Mouse (Mus musculus) heart, embryonic 14.5 days (tissue): ENCODE data around the gene Rps28. TPM values are rescaled to one million over a fixed set of nuclear protein-coding genes. Genes with fewer than 3 reads are reported as not detected.

Experiments used
- ATAC-seq: fragments of 200-750 bp; cut with Nextera tagmentation; 2 replicates; pipeline ENCODE4 v1.8.0; 2017; ENCODE audit warnings: low read depth, moderate TSS enrichment; ENCODE audit not compliant: insufficient number of reproducible peaks, insufficient read depth, low FRiP score
- H3K27ac ChIP-seq, 2 experiments: fragments of 200-500 bp in 1 of 2; fragments of 300-500 bp in 1 of 2; sonication (generic) in 1 of 2; replicated peaks in 1 of 2; 2 replicates each; pipeline ENCODE4 v1.5.1; 2012 to 2014; ENCODE audit warnings: low read depth in 2 of 2, low read length in 2 of 2, control low read depth in 1 of 2, mild to moderate bottlenecking in 1 of 2, mixed read lengths in 1 of 2; ENCODE audit not compliant: control insufficient read depth in 1 of 2, insufficient read depth in 1 of 2
- H3K27me3 ChIP-seq: fragments of 300-500 bp; sonication (generic); 2 replicates; pipeline ENCODE4 v1.6.1; 2014; ENCODE audit warnings: mild to moderate bottlenecking, low read length, control low read depth; ENCODE audit not compliant: control insufficient read depth, insufficient read depth
- H3K36me3 ChIP-seq: fragments of 300-500 bp; sonication (generic); 2 replicates; pipeline ENCODE4 v1.6.1; 2014; ENCODE audit warnings: mild to moderate bottlenecking, control low read depth, low read length, mixed read lengths; ENCODE audit not compliant: control insufficient read depth, insufficient read depth
- H3K4me1 ChIP-seq, 2 experiments: fragments of 200-500 bp in 1 of 2; fragments of 300-500 bp in 1 of 2; sonication (generic) in 1 of 2; 2 replicates each; pipeline ENCODE4 v1.6.1; 2012 to 2014; ENCODE audit warnings: low read length in 2 of 2, control low read depth in 1 of 2, mixed read lengths in 1 of 2; ENCODE audit not compliant: control insufficient read depth in 2 of 2, insufficient read depth in 2 of 2
- H3K4me2 ChIP-seq: fragments of 300-500 bp; sonication (generic); 2 replicates; pipeline ENCODE4 v1.6.1; 2014; ENCODE audit warnings: mild to moderate bottlenecking, low read length
- H3K4me3 ChIP-seq, 2 experiments: fragments of 200-500 bp in 1 of 2; fragments of 300-500 bp in 1 of 2; sonication (generic) in 1 of 2; 2 replicates each; pipeline ENCODE4 v1.5.1; 2012 to 2014; ENCODE audit warnings: low read length in 2 of 2, mild to moderate bottlenecking in 2 of 2, control low read depth in 1 of 2, low read depth in 1 of 2, moderate library complexity in 1 of 2; ENCODE audit not compliant: control insufficient read depth in 1 of 2, insufficient read depth in 1 of 2
- H3K9ac ChIP-seq: fragments of 300-500 bp; sonication (generic); 2 replicates; pipeline ENCODE4 v1.6.1; 2014; ENCODE audit warnings: mild to moderate bottlenecking, low read length
- H3K9me3 ChIP-seq: fragments of 300-500 bp; sonication (generic); 2 replicates; pipeline ENCODE4 v1.6.1; 2016; ENCODE audit warnings: low read length, control low read depth; ENCODE audit not compliant: control insufficient read depth
- WGBS: fragments of 180-500 bp; shearing (Covaris S2); extraction: QIAGEN DNeasy Blood & Tissue Kit; methylation state at CpG from one replicate; pipeline ENCODE4 v1.1.7; 2014; 5-methylcytosine and 5-hydroxymethylcytosine counted together
- polyA plus RNA-seq: library from polyadenylated mRNA; unstranded; fragments of >200 nt; fragmentation: Nextera tagmentation; extraction: Ambion mirVana; gene quantifications from 2 replicates; pipeline ENCODE4 v1.2.1, GENCODE M21; 2014

Rps28 gene
- polyA plus RNA-seq, 1 experiment from 2014 or later = 768 TPM

GRCm38 (mm10) chr17:33822436-33822959 is 1.9 kb downstream of the Rps28 start:
- peaks cover 66% of the 10 kb centered on the region for H3K36me3 ChIP-seq
- no peak for ATAC-seq
- H3K27me3 ChIP-seq = no peaks in the 10 kb centered on the region
- H3K4me1 ChIP-seq = peaks cover 7 to 22% of the 10 kb centered on the region in 2 experiments
- H3K4me2 ChIP-seq = no peak overlapping the region
- H3K9ac ChIP-seq = no peak overlapping the region
- no peak overlapping the region for H3K4me3 ChIP-seq
- no peak overlapping the region for H3K27ac ChIP-seq
- 67% methylated on average over 1 of the region's 1 CpGs for WGBS
- no peaks in the 10 kb centered on the region for H3K9me3 ChIP-seq

GRCm38 (mm10) chr17:33817969-33818643 is 6.3 kb downstream of the Rps28 start:
- Histone ChIP-seq H3K36me3 (peaks cover 54% of the 10 kb centered on the region), H3K4me3 (peak overlapping the region; percentile 55 to 90), H3K27ac (peak overlapping the region; percentile 0 to 67; a peak in 3 of 4 replicates), H3K9me3 (no peaks in the 10 kb centered on the region), H3K4me2 (peak overlapping the region; percentile 96), H3K9ac (peak overlapping the region; percentile 83), H3K27me3 (peaks cover 4% of the 10 kb centered on the region), H3K4me1 (peaks cover 13% of the 10 kb centered on the region in 2 experiments)
- 0 out of 2 replicates have a peak, but pooled peaks have one; percentile 5 for ATAC-seq
- 20% methylated on average over 33 of the region's 33 CpGs for WGBS

- Histone ChIP-seq H3K27ac (peak overlapping the region; percentile 79 to 84), H3K9me3 (no peaks in the 10 kb centered on the region), H3K9ac (peak overlapping the region; percentile 83), H3K27me3 (peaks cover 6% of the 10 kb centered on the region), H3K4me1 (peaks cover 19 to 20% of the 10 kb centered on the region in 2 experiments), H3K4me3 (peak overlapping the region; percentile 55 to 90), H3K4me2 (peak overlapping the region; percentile 96), H3K36me3 (peaks cover 46% of the 10 kb centered on the region)
- under 1% methylated on average over 89 of the region's 89 CpGs for WGBS
- peak; percentile 94 for ATAC-seq
These were observed 7.0 kb downstream of the Rps28 start for GRCm38 (mm10) chr17:33817184-33817968.

- Histone ChIP-seq H3K9me3 (no peaks in the 10 kb centered on the region), H3K9ac (peak overlapping the region; percentile 83; the same call in 1 of the 2 replicates), H3K27ac (peak overlapping the region in 1 of 2 experiments; percentile 79; a peak in 1 of 4 replicates), H3K4me2 (peak overlapping the region; percentile 96), H3K4me1 (peaks cover 21 to 23% of the 10 kb centered on the region in 2 experiments), H3K36me3 (peaks cover 39% of the 10 kb centered on the region), H3K4me3 (peak overlapping the region in 1 of 2 experiments; percentile 55; a peak in 1 of 4 replicates), H3K27me3 (peaks cover 6% of the 10 kb centered on the region)
- 70% methylated on average over 5 of the region's 5 CpGs for WGBS
- no peak for ATAC-seq
These were observed 7.8 kb downstream of the Rps28 start for GRCm38 (mm10) chr17:33816612-33817011.

- H3K4me1 ChIP-seq = peaks cover 31 to 36% of the 10 kb centered on the region in 2 experiments
These were observed 9.0 kb downstream of the Rps28 start for GRCm38 (mm10) chr17:33815399-33815798.

GRCm38 (mm10) chr17:33812990-33813389 is 11.4 kb downstream of the Rps28 start:
- H3K27me3 ChIP-seq = peaks cover 21% of the 10 kb centered on the region
- 52% methylated on average over 4 of the region's 4 CpGs for WGBS
- H3K9me3 ChIP-seq = no peaks in the 10 kb centered on the region
- no peak overlapping the region for H3K4me3 ChIP-seq
- no peak for ATAC-seq
- 0 out of 2 replicates have a peak, but pooled peaks cover 4% of the 10 kb centered on the region for H3K36me3 ChIP-seq
- H3K4me1 ChIP-seq = peaks cover 27 to 31% of the 10 kb centered on the region in 2 experiments
- H3K9ac ChIP-seq = peak overlapping the region; percentile 41; the same call in 1 of the 2 replicates
- peak overlapping the region; percentile 91 for H3K4me2 ChIP-seq
- H3K27ac ChIP-seq = peak overlapping the region; percentile 45 to 67

More at GRCm38 (mm10) chr17:33815399-33815798, 9.0 kb downstream of the Rps28 start:
- no peak for ATAC-seq
- H3K9me3 ChIP-seq = no peaks in the 10 kb centered on the region
- peaks cover 6% of the 10 kb centered on the region for H3K27me3 ChIP-seq
- H3K4me2 ChIP-seq = no peak overlapping the region
- whole genome bisulfite sequencing = 92% methylated on average over 5 of the region's 6 CpGs
- no peak overlapping the region for H3K27ac ChIP-seq
- no peak overlapping the region for H3K9ac ChIP-seq
- H3K4me3 ChIP-seq = no peak overlapping the region
- H3K36me3 ChIP-seq = peaks cover 27% of the 10 kb centered on the region

- Histone ChIP-seq H3K27me3 (peaks cover 21% of the 10 kb centered on the region), H3K9ac (peak overlapping the region; percentile 41; the same call in 1 of the 2 replicates), H3K4me3 (no peak overlapping the region), H3K9me3 (no peaks in the 10 kb centered on the region), H3K27ac (peak overlapping the region; percentile 45 to 67), H3K4me2 (peak overlapping the region; percentile 91), H3K4me1 (peaks cover 24 to 27% of the 10 kb centered on the region in 2 experiments), H3K36me3 (0 out of 2 replicates have a peak, but pooled peaks cover 4% of the 10 kb centered on the region)
- WGBS = 55% methylated on average over 3 of the region's 3 CpGs
- ATAC-seq = no peak
These were observed 11.9 kb downstream of the Rps28 start for GRCm38 (mm10) chr17:33812475-33812874.
